Mouse (Mus musculus) retina, postnatal 1 day (tissue): Measurements from ENCODE around the gene Tgds.
"Not testable (repeated sequence)": the region's sequence is repeated elsewhere in the genome, so short reads cannot be mapped to it uniquely, and the experiment has no call there.

ENCODE experiments used
- DNase-seq: peaks from one replicate; pipeline ENCODE4 v3.0.0-alpha.2; 2012

Tgds gene

GRCm38 (mm10) chr14:118131931-118132641 is 469 bp downstream of the Tgds start:
- DNase-seq, result no peak

- no peak for DNase-seq
Observed at GRCm38 (mm10) chr14:118131472-118131871, 1.1 kb downstream of the Tgds start.

- DNase-seq, result no peak
Observed at GRCm38 (mm10) chr14:118126301-118126700, 6.3 kb downstream of the Tgds start.

- no peak for DNase-seq
Observed at GRCm38 (mm10) chr14:118124771-118125170, 7.8 kb downstream of the Tgds start.

- no peak for DNase-seq
Observed at GRCm38 (mm10) chr14:118124129-118124528, 8.4 kb downstream of the Tgds start.

- no peak for DNase-seq
Observed at GRCm38 (mm10) chr14:118113116-118113515, 19.4 kb downstream of the Tgds start.

- DNase-seq, result not testable (repeated sequence)
Observed at GRCm38 (mm10) chr14:118107479-118107878, 25.1 kb downstream of the Tgds start.

- no peak for DNase-seq
Observed at GRCm38 (mm10) chr14:118101227-118101990, 31.1 kb downstream of the Tgds start.

GRCm38 (mm10) chr14:118098265-118098664 is 34.3 kb downstream of the Tgds start:
- DNase-seq, result no peak

GRCm38 (mm10) chr14:118089806-118090392 is 42.7 kb downstream of the Tgds start:
- DNase-seq, result peak; percentile 85

- DNase-seq, result peak; percentile 93
Observed at GRCm38 (mm10) chr14:118089215-118089805, 43.2 kb downstream of the Tgds start.

- peak; percentile 59 for DNase-seq
Observed at GRCm38 (mm10) chr14:118088437-118089207, 43.9 kb downstream of the Tgds start.

GRCm38 (mm10) chr14:118086271-118087035 is 46.1 kb downstream of the Tgds start:
- DNase-seq, result no peak

- no peak for DNase-seq
Observed at GRCm38 (mm10) chr14:118083851-118084250, 48.7 kb downstream of the Tgds start.

- peak; percentile 86 for DNase-seq
Observed at GRCm38 (mm10) chr14:118080606-118081005, 51.9 kb downstream of the Tgds start.

GRCm38 (mm10) chr14:118070100-118070499 is 62.5 kb downstream of the Tgds start:
- no peak for DNase-seq

GRCm38 (mm10) chr14:118069439-118070079 is 63.0 kb downstream of the Tgds start:
- no peak for DNase-seq
